Mouse (Mus musculus) hindbrain, postnatal 0 days (tissue): ENCODE results near the gene Prkca. TPM values are rescaled to one million over a fixed set of nuclear protein-coding genes. Genes with fewer than 3 reads are reported as not detected.

ENCODE experiments used
- ATAC-seq: fragments of 200-750 bp; cut with Nextera tagmentation; 2 replicates; pipeline ENCODE4 v1.8.0; 2017; ENCODE audit warnings: mild to moderate bottlenecking, moderate TSS enrichment, moderate library complexity
- DNase-seq: peaks from one replicate; pipeline ENCODE4 v3.0.0-alpha.2; 2015; ENCODE audit warnings: low spot score
- H3K27ac ChIP-seq: fragments of 300-500 bp; sonication (generic); 2 replicates; pipeline ENCODE4 v1.5.1; 2014; ENCODE audit warnings: mild to moderate bottlenecking
- H3K27me3 ChIP-seq: fragments of 300-500 bp; sonication (generic); 2 replicates; pipeline ENCODE4 v1.6.1; 2014; ENCODE audit warnings: low read length, mixed read lengths; ENCODE audit not compliant: insufficient read depth
- H3K36me3 ChIP-seq: fragments of 300-500 bp; sonication (generic); 2 replicates; pipeline ENCODE4 v1.6.1; 2014; ENCODE audit warnings: low read length, mixed read lengths; ENCODE audit not compliant: insufficient read depth
- H3K4me1 ChIP-seq: fragments of 300-500 bp; sonication (generic); 2 replicates; pipeline ENCODE4 v1.6.1; 2014; ENCODE audit warnings: antibody characterized with exemption, low read length, mixed read lengths; ENCODE audit not compliant: insufficient read depth
- H3K4me2 ChIP-seq: fragments of 300-500 bp; sonication (generic); 2 replicates; pipeline ENCODE4 v1.6.1; 2014; ENCODE audit warnings: low read depth, mild to moderate bottlenecking, low read length, moderate library complexity, mixed read lengths
- H3K4me3 ChIP-seq: fragments of 300-500 bp; sonication (generic); 2 replicates; pipeline ENCODE4 v1.5.1; 2014; ENCODE audit warnings: low read length
- H3K9ac ChIP-seq: fragments of 300-500 bp; sonication (generic); replicated peaks from 2 replicates; pipeline ENCODE4 v1.6.1; 2014; ENCODE audit warnings: mild to moderate bottlenecking, low read length, moderate library complexity, mixed read lengths
- H3K9me3 ChIP-seq: fragments of 300-500 bp; sonication (generic); 2 replicates; pipeline ENCODE4 v1.6.1; 2016; ENCODE audit warnings: low read length, mixed read lengths
- CTCF ChIP-seq: IDR thresholded peaks from 2 replicates; pipeline ENCODE4 v1.5.1; 2016; ENCODE audit warnings: antibody characterized with exemption, control low read depth, low read depth
- WGBS: fragments of 180-500 bp; shearing (Covaris S2); extraction: QIAGEN DNeasy Blood & Tissue Kit; methylation state at CpG from one replicate; pipeline ENCODE4 v1.1.7; 2014; 5-methylcytosine and 5-hydroxymethylcytosine counted together
- polyA plus RNA-seq: library from polyadenylated mRNA; unstranded; fragments of >200 nt; fragmentation: Nextera tagmentation; extraction: Ambion mirVana; gene quantifications from 2 replicates; pipeline ENCODE4 v1.2.1, GENCODE M21; 2015
- total RNA-seq: library from RNA; depleted of rRNA; stranded (reverse); fragments of >200 nt; gene quantifications from 2 replicates; pipeline ENCODE4 v1.2.3, GENCODE M21; 2014

The Prkca gene
- total and polyA plus RNA-seq, 2 experiments from 2014 or later = 8.0 to 25.0 TPM

GRCm38 (mm10) chr11:107919852-107920508, 423.7 kb downstream of the Prkca start:
- DNase-seq (peak; percentile 26), ATAC-seq (no peak)
- no peak overlapping the region for H3K9ac ChIP-seq
- no peaks in the 10 kb centered on the region for H3K27me3 ChIP-seq
- no peak for TF ChIP-seq CTCF
- H3K4me1 ChIP-seq = no peaks in the 10 kb centered on the region
- no peak overlapping the region for H3K27ac ChIP-seq
- no peak overlapping the region for H3K4me2 ChIP-seq
- WGBS = 36% methylated on average over 16 of the region's 16 CpGs
- H3K9me3 ChIP-seq = no peaks in the 10 kb centered on the region
- H3K36me3 ChIP-seq = no peaks in the 10 kb centered on the region
- H3K4me3 ChIP-seq = no peak overlapping the region

GRCm38 (mm10) chr11:107917721-107918235, 425.9 kb downstream of the Prkca start:
- no peaks in the 10 kb centered on the region for H3K36me3 ChIP-seq
- H3K27ac ChIP-seq = peak overlapping the region; percentile 38; the same call in 1 of the 2 replicates
- WGBS = 28% methylated on average over 9 of the region's 9 CpGs
- H3K4me3 ChIP-seq = no peak overlapping the region
- no peaks in the 10 kb centered on the region for H3K27me3 ChIP-seq
- 0 out of 2 replicates have a peak, but pooled peaks cover 4% of the 10 kb centered on the region for H3K4me1 ChIP-seq
- no peak for ATAC-seq
- peak; percentile 23 for DNase-seq
- no peaks in the 10 kb centered on the region for H3K9me3 ChIP-seq
- H3K9ac ChIP-seq = no peak overlapping the region
- TF ChIP-seq CTCF = no peak
- H3K4me2 ChIP-seq = no peak overlapping the region

- Histone ChIP-seq H3K27ac (no peak within 1 kb of the TSS), H3K9ac (peak within 1 kb of the TSS; percentile 35), H3K36me3 (no peaks in the 10 kb centered on the region), H3K27me3 (no peaks in the 10 kb centered on the region), H3K4me3 (peak within 1 kb of the TSS; percentile 44), H3K4me2 (peak within 1 kb of the TSS; percentile 65), H3K4me1 (0 out of 2 replicates have a peak, but pooled peaks cover 4% of the 10 kb centered on the region), H3K9me3 (no peaks in the 10 kb centered on the region)
- DNase-seq = peak; percentile 64
- 7% methylated on average over 34 of the region's 36 CpGs for WGBS
- peak; percentile 80 for ATAC-seq
- no peak for TF ChIP-seq CTCF
These were observed 429.0 kb downstream of the Prkca start, which contains the start of gene Cacng5 for GRCm38 (mm10) chr11:107914634-107915226. Cacng5 (minus strand) TSS chr11:107915055.

GRCm38 (mm10) chr11:107913317-107913716, 430.4 kb downstream of the Prkca start:
- Histone ChIP-seq H3K27ac (no peak overlapping the region), H3K4me1 (0 out of 2 replicates have a peak, but pooled peaks cover 4% of the 10 kb centered on the region), H3K4me2 (peak overlapping the region; percentile 65; the same call in 1 of the 2 replicates), H3K27me3 (no peaks in the 10 kb centered on the region), H3K9me3 (no peaks in the 10 kb centered on the region), H3K36me3 (no peaks in the 10 kb centered on the region), H3K9ac (no peak overlapping the region), H3K4me3 (no peak overlapping the region)
- peak; percentile 45 for TF ChIP-seq CTCF
- WGBS = 47% methylated on average over 3 of the region's 3 CpGs
- peak; percentile 55 for DNase-seq
- no peak for ATAC-seq

GRCm38 (mm10) chr11:107905364-107905763, 438.4 kb downstream of the Prkca start:
- peak; percentile 59 for ATAC-seq
- Histone ChIP-seq H3K27me3 (no peaks in the 10 kb centered on the region), H3K9me3 (no peaks in the 10 kb centered on the region), H3K4me3 (no peak overlapping the region), H3K4me2 (no peak overlapping the region), H3K36me3 (no peaks in the 10 kb centered on the region), H3K27ac (peak overlapping the region; percentile 32; the same call in 1 of the 2 replicates), H3K9ac (no peak overlapping the region), H3K4me1 (peaks cover 4% of the 10 kb centered on the region)
- DNase-seq = no peak
- WGBS = 38% methylated on average over 9 of the region's 9 CpGs
- TF ChIP-seq CTCF = no peak

GRCm38 (mm10) chr11:107903966-107904605, 439.6 kb downstream of the Prkca start:
- H3K27me3 ChIP-seq = no peaks in the 10 kb centered on the region
- peaks cover 4% of the 10 kb centered on the region for H3K4me1 ChIP-seq
- no peaks in the 10 kb centered on the region for H3K9me3 ChIP-seq
- H3K9ac ChIP-seq = no peak overlapping the region
- no peak overlapping the region for H3K4me3 ChIP-seq
- DNase-seq (peak; percentile 55), ATAC-seq (peak; percentile 61; the same call in 1 of the 2 replicates)
- H3K27ac ChIP-seq = no peak overlapping the region
- no peaks in the 10 kb centered on the region for H3K36me3 ChIP-seq
- TF ChIP-seq CTCF = no peak
- no peak overlapping the region for H3K4me2 ChIP-seq
- 24% methylated on average over 4 of the region's 4 CpGs for WGBS
